Mouse (Mus musculus) ES-Bruce4 (cell line): ENCODE results near the gene Cflar. TPM values are rescaled to one million over a fixed set of nuclear protein-coding genes. Genes with fewer than 3 reads are reported as not detected.

Source experiments
- H3K27ac ChIP-seq: 2 replicates; pipeline ENCODE4 v1.5.1; 2012; ENCODE audit warnings: low read length, inconsistent platforms; ENCODE audit not compliant: insufficient read depth
- H3K27me3 ChIP-seq: 2 replicates; pipeline ENCODE4 v1.6.1; 2012; ENCODE audit warnings: mild to moderate bottlenecking, low read length, inconsistent platforms; ENCODE audit not compliant: control insufficient read depth, poor library complexity, insufficient read depth, severe bottlenecking
- H3K36me3 ChIP-seq: 2 replicates; pipeline ENCODE4 v1.6.1; 2012; ENCODE audit warnings: inconsistent platforms, mild to moderate bottlenecking, low read length, moderate library complexity; ENCODE audit not compliant: control insufficient read depth, poor library complexity, insufficient read depth, severe bottlenecking
- H3K4me1 ChIP-seq: one replicate; pipeline ENCODE4 v1.8.1; 2011; ENCODE audit warnings: low read length; ENCODE audit not compliant: control insufficient read depth, insufficient read depth
- H3K4me3 ChIP-seq: 2 replicates; pipeline ENCODE4 v1.5.1; 2011; ENCODE audit warnings: low read depth, mild to moderate bottlenecking, low read length
- H3K9ac ChIP-seq: 2 replicates; pipeline ENCODE4 v1.6.1; 2012; ENCODE audit warnings: low read depth, mild to moderate bottlenecking, inconsistent platforms; ENCODE audit not compliant: poor library complexity, severe bottlenecking
- H3K9me3 ChIP-seq: replicated peaks from 2 replicates; pipeline ENCODE4 v1.6.1; 2012; ENCODE audit warnings: mild to moderate bottlenecking, low read length, inconsistent platforms; ENCODE audit not compliant: control insufficient read depth, poor library complexity, insufficient read depth, severe bottlenecking
- CTCF ChIP-seq: IDR thresholded peaks from one replicate; pipeline ENCODE4 v1.8.1; 2011; ENCODE audit warnings: low read depth, low read length
- EP300 ChIP-seq: IDR thresholded peaks from 2 replicates; pipeline ENCODE4 v1.6.1; 2011; ENCODE audit warnings: low read depth, low read length; ENCODE audit not compliant: insufficient read depth
- POLR2A ChIP-seq: IDR thresholded peaks from one replicate; pipeline ENCODE4 v1.8.1; 2011; ENCODE audit warnings: low read length; ENCODE audit not compliant: insufficient read depth
- polyA plus RNA-seq: library from polyadenylated mRNA; stranded (reverse); fragments of >200 nt; gene quantifications from 2 replicates; pipeline ENCODE4 v1.2.4, GENCODE M21; 2011; ENCODE audit warnings: low read depth; ENCODE audit not compliant: missing spikeins, insufficient read depth, insufficient read length

The Cflar gene
- polyA plus RNA-seq, 1 experiment = 14.1 TPM

DNA sequence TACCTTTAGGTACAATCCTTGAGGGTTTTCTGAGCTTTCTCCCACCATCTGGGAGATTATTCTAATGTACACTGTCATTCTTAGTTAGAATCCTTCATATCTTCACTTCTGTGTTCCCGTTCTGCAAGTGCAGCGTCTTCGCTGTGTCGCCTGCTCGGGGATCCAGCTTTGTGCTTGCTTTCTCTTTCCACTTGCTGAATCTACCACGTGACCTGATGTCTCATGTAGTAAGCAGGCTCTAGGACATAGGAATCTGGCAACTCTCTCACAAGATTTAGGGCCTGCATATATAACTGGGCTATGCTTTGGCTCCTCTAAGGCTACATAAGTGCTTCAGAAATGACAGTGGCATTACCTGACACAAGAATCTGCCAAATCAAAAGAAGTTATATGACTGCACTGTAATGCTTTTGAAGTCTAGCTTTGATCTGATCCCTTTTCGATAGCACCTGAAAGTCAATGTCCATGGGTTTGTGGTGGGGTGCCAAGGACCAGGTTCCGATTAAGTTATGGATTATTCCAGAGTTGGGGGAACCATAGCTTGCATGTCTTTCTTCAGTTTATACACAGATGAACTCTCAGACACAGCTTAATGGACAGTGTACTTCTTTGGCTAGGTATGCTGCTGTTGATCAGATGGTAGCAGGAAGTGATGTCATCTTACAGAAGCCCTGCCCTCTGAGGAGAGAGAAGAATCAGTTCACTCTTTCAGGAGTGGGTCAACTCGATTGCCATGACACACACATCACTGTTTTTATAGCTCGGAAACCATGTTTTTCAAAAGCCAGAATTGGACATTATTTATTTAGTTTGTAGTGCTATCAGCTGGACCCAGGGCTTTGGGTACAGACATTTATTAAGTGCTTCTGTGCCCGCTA lies 23.0 kb downstream of the Cflar start:
- TF ChIP-seq EP300 = no peak
- TF ChIP-seq POLR2A = no peak
- no peak for TF ChIP-seq CTCF
- no peak overlapping the region for H3K9ac ChIP-seq
- no peak overlapping the region for H3K27ac ChIP-seq
- no peaks in the 10 kb centered on the region for H3K27me3 ChIP-seq
- H3K4me3 ChIP-seq = no peak overlapping the region
- H3K4me1 ChIP-seq = no peaks in the 10 kb centered on the region
- no peaks in the 10 kb centered on the region for H3K36me3 ChIP-seq
- no peaks in the 10 kb centered on the region for H3K9me3 ChIP-seq

DNA sequence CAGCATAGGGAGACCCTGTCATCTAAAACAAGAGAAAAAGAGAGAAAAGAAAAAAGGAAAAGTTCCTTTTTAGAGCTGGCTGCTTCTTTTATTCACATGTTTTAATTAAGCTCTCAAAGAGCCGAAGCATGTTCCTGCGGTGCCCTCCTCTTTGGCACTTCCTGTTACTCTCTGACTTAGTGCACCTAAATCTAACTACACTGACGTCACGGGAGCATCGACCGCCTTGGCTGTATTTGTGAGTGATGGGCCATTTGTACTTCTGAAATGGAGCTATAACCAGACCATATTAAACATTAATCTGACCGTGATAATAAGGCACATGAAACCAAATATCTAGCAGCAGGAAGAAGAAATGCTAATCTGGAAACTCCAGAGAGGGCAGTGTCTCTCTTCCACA lies 24.7 kb downstream of the Cflar start:
- H3K4me1 ChIP-seq = no peaks in the 10 kb centered on the region
- no peak overlapping the region for H3K9ac ChIP-seq
- no peaks in the 10 kb centered on the region for H3K27me3 ChIP-seq
- H3K4me3 ChIP-seq = no peak overlapping the region
- H3K36me3 ChIP-seq = no peaks in the 10 kb centered on the region
- H3K27ac ChIP-seq = no peak overlapping the region
- H3K9me3 ChIP-seq = no peaks in the 10 kb centered on the region
- no peak for TF ChIP-seq CTCF

DNA sequence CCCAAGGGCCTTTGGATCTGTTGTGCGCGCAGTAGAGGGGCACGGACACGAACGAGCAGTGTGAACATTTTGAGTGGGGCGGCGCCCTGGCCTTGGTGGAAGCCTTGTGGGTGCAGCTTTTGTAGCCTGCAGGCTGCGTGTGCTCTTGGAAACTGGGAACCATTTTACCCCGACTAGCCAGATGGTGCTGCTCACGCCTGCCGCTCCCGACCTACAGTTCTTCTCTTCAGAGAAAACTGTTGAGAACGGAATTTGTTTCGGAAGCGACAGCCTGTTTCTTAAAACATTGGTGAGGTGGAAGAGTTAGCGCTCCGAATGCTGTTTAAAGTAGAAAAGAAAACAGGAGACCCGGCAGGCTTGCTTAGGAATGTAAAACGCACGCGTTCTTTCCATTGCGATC lies 25.7 kb downstream of the Cflar start:
- Histone ChIP-seq H3K9ac (no peak overlapping the region), H3K4me3 (no peak overlapping the region; the same call in 1 of the 2 replicates), H3K4me1 (no peaks in the 10 kb centered on the region), H3K27ac (no peak overlapping the region), H3K27me3 (no peaks in the 10 kb centered on the region), H3K36me3 (no peaks in the 10 kb centered on the region), H3K9me3 (no peaks in the 10 kb centered on the region)
- no peak for TF ChIP-seq EP300
- TF ChIP-seq CTCF = no peak
- no peak for TF ChIP-seq POLR2A

DNA sequence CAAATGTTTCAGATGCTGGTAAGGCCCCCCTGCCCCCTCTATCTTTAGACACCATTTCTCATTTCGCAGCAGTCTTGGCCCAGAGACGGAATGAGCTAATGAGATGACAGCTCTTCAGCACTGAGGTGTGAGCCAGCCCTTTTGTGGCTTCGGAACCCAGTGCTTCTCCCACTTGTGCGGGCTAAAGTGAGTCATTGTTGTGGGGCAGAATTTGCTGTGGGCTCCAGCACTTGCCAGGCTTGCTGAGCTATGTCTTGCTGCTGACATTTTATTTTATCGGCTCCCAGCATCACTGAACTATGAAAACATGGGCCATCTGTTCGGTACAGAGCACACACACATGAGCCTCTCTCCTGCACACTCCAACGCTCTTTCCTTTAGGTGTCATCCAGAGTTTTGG lies 28.2 kb downstream of the Cflar start:
- H3K36me3 ChIP-seq = no peaks in the 10 kb centered on the region
- no peak for TF ChIP-seq POLR2A
- no peak for TF ChIP-seq CTCF
- no peak for TF ChIP-seq EP300
- H3K9me3 ChIP-seq = no peaks in the 10 kb centered on the region

DNA sequence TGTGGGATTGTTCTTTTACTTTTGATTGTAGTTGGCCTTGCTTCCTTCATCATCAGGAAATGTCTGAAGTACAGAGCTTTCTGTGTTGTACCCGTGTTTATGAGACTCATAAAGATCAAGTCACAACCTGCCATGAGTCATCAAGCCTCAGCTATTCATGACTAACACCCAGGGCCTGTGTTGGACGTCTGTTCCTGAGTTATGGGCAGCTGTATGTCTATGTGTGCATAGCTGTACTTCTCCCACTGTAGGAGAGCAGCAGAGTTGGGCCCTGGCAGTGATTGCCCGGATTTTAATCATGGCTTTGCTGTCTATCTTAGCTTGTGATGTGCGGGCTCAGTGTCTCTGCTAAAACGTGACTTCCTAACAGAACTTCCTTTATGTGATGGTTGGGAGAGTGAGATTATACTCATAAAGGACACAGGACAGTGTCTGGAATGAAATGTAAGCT lies 31.3 kb downstream of the Cflar start:
- H3K27ac ChIP-seq = no peak overlapping the region
- TF ChIP-seq POLR2A (no peak), EP300 (no peak), CTCF (no peak)
- H3K36me3 ChIP-seq = no peaks in the 10 kb centered on the region

More for the DNA sequence above, 28.2 kb downstream of the Cflar start:
- Histone ChIP-seq H3K4me3 (no peak overlapping the region), H3K4me1 (no peaks in the 10 kb centered on the region), H3K9ac (no peak overlapping the region), H3K27ac (no peak overlapping the region), H3K27me3 (no peaks in the 10 kb centered on the region)

DNA sequence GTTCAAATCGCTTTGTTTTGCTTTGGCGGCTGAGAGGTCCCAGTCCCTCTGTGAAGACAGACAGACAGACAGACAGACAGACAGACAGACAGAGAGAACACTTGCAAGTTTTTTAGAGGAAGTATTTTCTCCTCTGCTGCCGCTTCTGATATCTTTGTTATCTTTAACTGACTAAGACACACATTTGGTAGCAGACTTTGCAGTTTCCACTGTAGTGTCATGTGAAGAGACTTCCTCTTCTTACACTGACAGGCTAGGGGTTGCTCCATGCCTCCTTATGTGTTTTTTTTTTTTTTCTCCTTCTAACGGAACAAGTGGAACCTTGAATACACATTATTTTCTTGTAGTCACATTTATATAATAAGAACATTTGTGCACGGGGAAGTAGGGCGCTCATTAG lies 31.9 kb downstream of the Cflar start:
- Histone ChIP-seq H3K4me1 (no peaks in the 10 kb centered on the region), H3K36me3 (no peaks in the 10 kb centered on the region), H3K4me3 (no peak overlapping the region), H3K27me3 (no peaks in the 10 kb centered on the region), H3K9me3 (peaks cover 3% of the 10 kb centered on the region; the same call in 1 of the 2 replicates), H3K27ac (no peak overlapping the region), H3K9ac (no peak overlapping the region)
- no peak for TF ChIP-seq CTCF
- no peak for TF ChIP-seq EP300
- TF ChIP-seq POLR2A = no peak

More for the DNA sequence above, 31.3 kb downstream of the Cflar start:
- no peaks in the 10 kb centered on the region for H3K9me3 ChIP-seq
- no peaks in the 10 kb centered on the region for H3K27me3 ChIP-seq
- no peaks in the 10 kb centered on the region for H3K4me1 ChIP-seq
- H3K4me3 ChIP-seq = no peak overlapping the region
- H3K9ac ChIP-seq = no peak overlapping the region
